Mouse (Mus musculus) bone marrow macrophage, adult 2 months (primary cell): ENCODE results near the gene Ifitm1.

Experiments used
- CTCF ChIP-seq: IDR thresholded peaks from 2 replicates; pipeline ENCODE4 v1.5.1; 2012; ENCODE audit warnings: low read depth, mild to moderate bottlenecking, low read length, moderate library complexity
- POLR2A ChIP-seq: IDR thresholded peaks from 2 replicates; pipeline ENCODE4 v1.6.1; 2012; ENCODE audit warnings: mild to moderate bottlenecking, low read depth, low read length, borderline replicate concordance

DNA sequence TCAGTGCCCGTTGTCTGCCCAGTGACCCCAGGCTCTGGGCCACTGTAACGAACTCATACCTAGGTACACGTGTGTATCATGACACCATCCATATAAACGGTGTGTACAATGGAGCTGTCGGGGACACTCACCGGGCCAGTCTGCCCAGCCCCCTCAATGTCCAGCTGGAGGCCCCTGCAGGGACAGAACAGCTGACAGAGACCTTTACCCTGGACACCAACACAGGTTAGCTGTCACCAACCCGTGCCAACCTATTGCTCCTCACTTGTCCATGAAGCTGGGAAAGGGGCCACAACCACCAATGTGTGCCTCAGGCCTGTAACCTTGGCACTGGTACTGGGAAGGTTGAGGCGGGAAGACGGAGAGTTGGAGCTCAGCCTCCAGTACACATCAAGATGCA, 24.7 kb upstream of the Ifitm1 start:
- no peak for TF ChIP-seq POLR2A
- no peak for TF ChIP-seq CTCF
